Mouse (Mus musculus): Measurements from ENCODE around the gene 9330161L09Rik. TPM values are rescaled to one million over a fixed set of nuclear protein-coding genes. Genes with fewer than 3 reads are reported as not detected.
"Not testable (repeated sequence)": the region's sequence is repeated elsewhere in the genome, so short reads cannot be mapped to it uniquely, and the experiment has no call there.

Gene 9330161L09Rik
- 1.2 and 1.3 TPM in 2 replicates for polyA plus RNA-seq (2014; fragmentation: Nextera tagmentation; extraction: Ambion mirVana)

DNA sequence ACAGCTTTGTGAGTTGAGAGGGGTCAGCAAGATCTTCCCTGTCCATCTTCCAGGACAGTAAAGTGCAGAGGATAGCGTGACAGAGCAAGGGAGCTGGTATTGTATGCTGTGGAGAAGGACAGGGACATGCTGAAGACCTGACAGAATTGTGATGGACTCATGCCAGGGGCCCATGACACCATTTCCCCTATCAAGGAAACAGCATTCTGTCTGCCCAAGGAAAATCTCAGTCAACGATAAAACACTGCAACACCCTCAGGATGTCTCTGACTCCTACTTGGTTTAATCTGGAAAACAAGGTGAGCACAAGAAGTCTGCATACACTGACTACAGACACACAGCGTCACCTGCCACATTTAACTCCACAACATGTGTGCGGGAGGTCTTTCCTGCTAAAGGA lies at the start of gene 9330161L09Rik:
9330161L09Rik (minus strand) TSS at position 101 of the 400 bp plus-strand sequence.
- WGBS: 93% methylated on average over 4 of the region's 4 CpGs
- no peaks in the 10 kb centered on the region for H3K9me3 ChIP-seq (replicated peaks; ENCODE audit: control insufficient read depth, low read length)
- DNase-seq (ENCODE audit: low spot score) (no peak), ATAC-seq (no peak)
- H3K27ac ChIP-seq (ENCODE audit: low read depth, low read length): no peak within 1 kb of the TSS
- no peaks in the 10 kb centered on the region for H3K27me3 ChIP-seq (replicated peaks; ENCODE audit: control insufficient read depth, insufficient read depth, low read length)
- H3K36me3 ChIP-seq (ENCODE audit: control insufficient read depth, insufficient read depth, low read length): peaks cover 92% of the 10 kb centered on the region
- H3K4me2 ChIP-seq (ENCODE audit: low read length): no peak within 1 kb of the TSS
- H3K4me1 ChIP-seq (ENCODE audit: control insufficient read depth, insufficient read depth, low read length): no peaks in the 10 kb centered on the region
- no peak within 1 kb of the TSS for H3K4me3 ChIP-seq (ENCODE audit: low read depth, low read length)
- no peak within 1 kb of the TSS for H3K9ac ChIP-seq (ENCODE audit: low read length)

- no peak within 1 kb of the TSS for H3K4me3 ChIP-seq (ENCODE audit: low read depth, low read length)
- DNase-seq (ENCODE audit: low spot score) (no peak), ATAC-seq (no peak)
- no peaks in the 10 kb centered on the region for H3K27me3 ChIP-seq (replicated peaks; ENCODE audit: control insufficient read depth, insufficient read depth, low read length)
- H3K4me1 ChIP-seq (ENCODE audit: control insufficient read depth, insufficient read depth, low read length): no peaks in the 10 kb centered on the region
- no peaks in the 10 kb centered on the region for H3K9me3 ChIP-seq (replicated peaks; ENCODE audit: control insufficient read depth, low read length)
- H3K4me2 ChIP-seq (ENCODE audit: low read length): no peak within 1 kb of the TSS
- no peaks in the 10 kb centered on the region for H3K36me3 ChIP-seq (ENCODE audit: control insufficient read depth, insufficient read depth, low read length)
- no peak within 1 kb of the TSS for H3K9ac ChIP-seq (ENCODE audit: low read length)
- WGBS: 75% methylated on average over 3 of the region's 3 CpGs
- H3K27ac ChIP-seq (ENCODE audit: low read depth, low read length): no peak within 1 kb of the TSS
These were observed 49.5 kb upstream of the 9330161L09Rik start, which contains the start of gene Ifi27l2b for GRCm38 (mm10) chr12:103457140-103457539. TSS of gene Ifi27l2b (minus strand) at chr12:103457223.

DNA sequence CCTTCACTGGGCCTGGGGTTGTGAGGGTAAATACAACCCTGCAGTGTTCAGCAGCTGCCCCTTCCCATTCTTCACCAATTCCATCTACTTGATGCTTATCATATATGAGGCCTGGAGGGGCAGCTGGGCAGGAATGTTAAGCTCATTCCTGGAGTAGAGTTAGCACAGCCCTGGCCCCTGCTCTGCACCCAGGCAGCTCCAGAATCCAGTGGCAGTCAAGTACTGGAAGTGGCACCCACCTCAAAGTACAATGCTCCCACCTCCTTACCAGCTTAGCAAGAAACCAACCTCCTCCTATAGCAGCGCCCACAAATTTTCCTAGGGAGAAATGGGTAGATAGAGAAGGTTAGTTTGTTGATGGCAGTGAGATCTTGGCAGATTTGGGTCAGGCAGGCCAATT lies 49.1 kb upstream of the 9330161L09Rik start:
- not testable (repeated sequence) for H3K27me3 ChIP-seq (replicated peaks; ENCODE audit: control insufficient read depth, insufficient read depth, low read length); DNase-seq (ENCODE audit: low spot score); H3K4me2 ChIP-seq (ENCODE audit: low read length); H3K4me3 ChIP-seq (ENCODE audit: low read depth, low read length); H3K9me3 ChIP-seq (replicated peaks; ENCODE audit: control insufficient read depth, low read length); H3K36me3 ChIP-seq (ENCODE audit: control insufficient read depth, insufficient read depth, low read length); H3K27ac ChIP-seq (ENCODE audit: low read depth, low read length); ATAC-seq; H3K4me1 ChIP-seq (ENCODE audit: control insufficient read depth, insufficient read depth, low read length); H3K9ac ChIP-seq (ENCODE audit: low read length)
- WGBS: no CpG with 5 or more reads among the region's 1 CpGs

- Histone ChIP-seq H3K27me3 (replicated peaks; ENCODE audit: control insufficient read depth, insufficient read depth, low read length) (no peaks in the 10 kb centered on the region), H3K9ac (ENCODE audit: low read length) (no peak overlapping the region), H3K4me2 (ENCODE audit: low read length) (no peak overlapping the region), H3K4me3 (ENCODE audit: low read depth, low read length) (no peak overlapping the region), H3K9me3 (replicated peaks; ENCODE audit: control insufficient read depth, low read length) (no peaks in the 10 kb centered on the region), H3K4me1 (ENCODE audit: control insufficient read depth, insufficient read depth, low read length) (no peaks in the 10 kb centered on the region), H3K27ac (ENCODE audit: low read depth, low read length) (no peak overlapping the region), H3K36me3 (ENCODE audit: control insufficient read depth, insufficient read depth, low read length) (no peaks in the 10 kb centered on the region)
- no peak for DNase-seq (ENCODE audit: low spot score)
- ATAC-seq: no peak
These were observed 45.7 kb upstream of the 9330161L09Rik start for GRCm38 (mm10) chr12:103453361-103453760.

DNA sequence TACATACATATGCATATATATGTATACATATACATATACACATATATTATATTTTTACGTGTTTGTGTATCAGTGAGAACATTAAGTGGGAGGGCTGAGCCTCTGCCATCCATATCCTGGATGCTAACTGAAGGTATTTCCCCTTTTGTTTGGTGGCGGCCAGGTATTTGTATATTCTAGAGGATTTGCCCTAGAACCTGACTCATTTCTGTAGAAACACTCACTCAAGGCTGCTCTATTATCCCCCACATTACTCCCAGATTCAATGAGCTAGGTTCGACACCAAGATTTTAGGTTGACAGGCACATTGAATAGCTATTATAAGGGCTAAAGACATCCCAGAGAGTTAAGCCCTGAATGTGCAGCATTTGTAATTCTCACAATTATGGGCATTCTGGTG lies 37.4 kb upstream of the 9330161L09Rik start:
- WGBS: 59% methylated on average over 3 of the region's 3 CpGs
- no peak for DNase-seq (ENCODE audit: low spot score)
- H3K27ac ChIP-seq (ENCODE audit: low read depth, low read length): no peak overlapping the region

DNA sequence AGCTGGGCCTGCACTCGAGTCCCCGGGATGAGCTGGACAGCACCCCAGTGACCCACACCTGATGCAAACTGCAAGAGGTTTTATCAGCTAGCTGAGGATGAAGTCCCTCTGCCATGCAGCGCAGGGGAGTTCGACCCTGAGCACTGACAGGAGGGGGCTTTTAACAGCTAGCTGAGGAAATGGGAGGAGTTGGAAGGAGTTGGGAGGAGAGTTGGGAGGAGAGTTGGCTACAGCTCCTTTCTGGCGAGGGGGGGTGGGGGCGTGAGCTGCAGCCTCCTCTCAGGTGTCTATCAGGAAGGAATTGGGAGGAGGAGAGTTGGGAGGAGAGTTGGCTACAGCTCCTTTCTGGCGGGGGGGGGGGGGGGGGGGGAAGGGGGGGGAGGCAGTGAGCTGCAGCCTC lies 36.6 kb upstream of the 9330161L09Rik start:
- not testable (repeated sequence) for H3K4me2 ChIP-seq (ENCODE audit: low read length); H3K9ac ChIP-seq (ENCODE audit: low read length); H3K27me3 ChIP-seq (replicated peaks; ENCODE audit: control insufficient read depth, insufficient read depth, low read length); H3K9me3 ChIP-seq (replicated peaks; ENCODE audit: control insufficient read depth, low read length); H3K27ac ChIP-seq (ENCODE audit: low read depth, low read length); ATAC-seq; H3K36me3 ChIP-seq (ENCODE audit: control insufficient read depth, insufficient read depth, low read length); H3K4me3 ChIP-seq (ENCODE audit: low read depth, low read length); H3K4me1 ChIP-seq (ENCODE audit: control insufficient read depth, insufficient read depth, low read length); DNase-seq (ENCODE audit: low spot score)
- 48% methylated on average over 6 of the region's 7 CpGs for WGBS

More for the DNA sequence above, 37.4 kb upstream of the 9330161L09Rik start:
- no peak overlapping the region for H3K4me3 ChIP-seq (ENCODE audit: low read depth, low read length)
- no peak overlapping the region for H3K9ac ChIP-seq (ENCODE audit: low read length)
- no peak overlapping the region for H3K4me2 ChIP-seq (ENCODE audit: low read length)
- H3K9me3 ChIP-seq (replicated peaks; ENCODE audit: control insufficient read depth, low read length): no peaks in the 10 kb centered on the region
- no peak for ATAC-seq
- no peaks in the 10 kb centered on the region for H3K4me1 ChIP-seq (ENCODE audit: control insufficient read depth, insufficient read depth, low read length)
- H3K36me3 ChIP-seq (ENCODE audit: control insufficient read depth, insufficient read depth, low read length): no peaks in the 10 kb centered on the region
- no peaks in the 10 kb centered on the region for H3K27me3 ChIP-seq (replicated peaks; ENCODE audit: control insufficient read depth, insufficient read depth, low read length)

DNA sequence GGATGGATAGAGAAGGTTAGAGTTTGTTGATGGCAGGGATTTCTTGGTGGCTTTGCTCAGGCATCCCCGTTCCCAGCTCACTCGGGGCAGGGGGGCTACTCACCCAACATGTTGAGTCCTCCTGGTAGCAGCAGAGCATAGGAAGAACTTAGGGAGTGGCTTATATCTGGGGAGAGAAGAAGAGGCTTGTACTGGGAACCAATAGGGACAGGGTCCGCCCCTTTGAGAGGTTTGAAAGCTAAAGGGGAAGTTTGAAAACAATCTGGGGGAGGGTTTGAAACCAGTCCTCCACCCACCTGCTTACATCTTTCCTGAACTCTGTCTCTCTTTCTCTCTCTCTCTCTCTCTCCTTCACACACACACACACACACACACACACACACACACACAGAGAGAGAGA lies 35.9 kb upstream of the 9330161L09Rik start, which contains the start of gene Ifi27l2a:
Ifi27l2a (minus strand) TSS at position 157 of the 400 bp plus-strand sequence.
- no peaks in the 10 kb centered on the region for H3K36me3 ChIP-seq (ENCODE audit: control insufficient read depth, insufficient read depth, low read length)
- no peak within 1 kb of the TSS for H3K4me2 ChIP-seq (ENCODE audit: low read length)
- WGBS: 58% methylated on average over 3 of the region's 3 CpGs
- H3K9me3 ChIP-seq (replicated peaks; ENCODE audit: control insufficient read depth, low read length): no peaks in the 10 kb centered on the region
- no peak within 1 kb of the TSS for H3K4me3 ChIP-seq (ENCODE audit: low read depth, low read length)
- H3K27me3 ChIP-seq (replicated peaks; ENCODE audit: control insufficient read depth, insufficient read depth, low read length): no peaks in the 10 kb centered on the region
- no peaks in the 10 kb centered on the region for H3K4me1 ChIP-seq (ENCODE audit: control insufficient read depth, insufficient read depth, low read length)
- DNase-seq (ENCODE audit: low spot score) (no peak), ATAC-seq (no peak)
- H3K27ac ChIP-seq (ENCODE audit: low read depth, low read length): no peak within 1 kb of the TSS
- no peak within 1 kb of the TSS for H3K9ac ChIP-seq (ENCODE audit: low read length)

GRCm38 (mm10) chr12:103437601-103438000 lies 30.0 kb upstream of the 9330161L09Rik start:
- no peak for DNase-seq (ENCODE audit: low spot score)
- no peaks in the 10 kb centered on the region for H3K9me3 ChIP-seq (replicated peaks; ENCODE audit: control insufficient read depth, low read length)
- 82% methylated on average over 1 of the region's 1 CpGs for WGBS

DNA sequence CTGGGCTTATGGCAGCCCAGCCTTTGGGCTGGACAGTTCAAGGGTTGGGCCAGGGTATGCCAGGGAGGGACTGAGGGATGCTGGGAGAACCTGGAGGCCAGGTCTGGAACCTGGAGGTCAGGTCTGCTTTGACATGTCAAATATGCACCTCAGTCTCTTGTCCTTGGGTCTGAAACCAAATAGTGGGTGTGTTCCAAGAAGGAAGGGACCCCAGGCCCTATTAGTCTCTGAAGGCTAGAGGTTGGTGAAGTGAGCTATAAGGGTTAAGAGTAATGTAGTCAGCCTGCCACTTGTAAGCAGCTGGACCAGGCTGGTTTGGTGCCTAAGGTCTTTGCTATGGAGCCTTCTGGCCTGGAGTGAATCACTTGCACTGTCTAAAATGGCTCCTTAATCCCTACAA lies 27.2 kb upstream of the 9330161L09Rik start:
- Histone ChIP-seq H3K36me3 (ENCODE audit: control insufficient read depth, insufficient read depth, low read length) (no peaks in the 10 kb centered on the region), H3K4me3 (ENCODE audit: low read depth, low read length) (no peak overlapping the region), H3K4me2 (ENCODE audit: low read length) (no peak overlapping the region), H3K27me3 (replicated peaks; ENCODE audit: control insufficient read depth, insufficient read depth, low read length) (no peaks in the 10 kb centered on the region), H3K9ac (ENCODE audit: low read length) (no peak overlapping the region), H3K9me3 (replicated peaks; ENCODE audit: control insufficient read depth, low read length) (no peaks in the 10 kb centered on the region), H3K4me1 (ENCODE audit: control insufficient read depth, insufficient read depth, low read length) (no peaks in the 10 kb centered on the region), H3K27ac (ENCODE audit: low read depth, low read length) (no peak overlapping the region)
- DNase-seq (ENCODE audit: low spot score): no peak
- ATAC-seq: no peak

More at GRCm38 (mm10) chr12:103437601-103438000, 30.0 kb upstream of the 9330161L09Rik start:
- no peaks in the 10 kb centered on the region for H3K36me3 ChIP-seq (ENCODE audit: control insufficient read depth, insufficient read depth, low read length)
- H3K4me1 ChIP-seq (ENCODE audit: control insufficient read depth, insufficient read depth, low read length): no peaks in the 10 kb centered on the region
- H3K9ac ChIP-seq (ENCODE audit: low read length): no peak overlapping the region
- ATAC-seq: no peak
- H3K27ac ChIP-seq (ENCODE audit: low read depth, low read length): no peak overlapping the region
- H3K27me3 ChIP-seq (replicated peaks; ENCODE audit: control insufficient read depth, insufficient read depth, low read length): no peaks in the 10 kb centered on the region
- H3K4me2 ChIP-seq (ENCODE audit: low read length): no peak overlapping the region
- no peak overlapping the region for H3K4me3 ChIP-seq (ENCODE audit: low read depth, low read length)
